Mouse (Mus musculus) MEL (cell line): ENCODE data around the gene Impdh2. TPM values are rescaled to one million over a fixed set of nuclear protein-coding genes. Genes with fewer than 3 reads are reported as not detected.

Source experiments
- DNase-seq: peaks from one replicate; pipeline ENCODE4 v3.0.0; 2011; ENCODE audit warnings: low read depth, low spot score
- H3K27ac ChIP-seq: 2 replicates; pipeline ENCODE4 v1.5.1; 2012; ENCODE audit warnings: low read depth, mild to moderate bottlenecking, control low read depth, low read length, moderate library complexity; ENCODE audit not compliant: control insufficient read depth
- H3K27me3 ChIP-seq, 2 experiments: fragments of 150-350 bp in 1 of 2; sonication (generic) in 1 of 2; 2 replicates each; pipeline ENCODE4 v1.6.1; 2012; ENCODE audit warnings: low read length in 2 of 2, mild to moderate bottlenecking in 2 of 2, improper control_type of control experiment in 1 of 2, moderate library complexity in 1 of 2; ENCODE audit not compliant: insufficient read depth in 2 of 2, control insufficient read depth in 1 of 2
- H3K36me3 ChIP-seq, 2 experiments: 2 replicates each; pipeline ENCODE4 v1.6.1; 2012 to 2014; ENCODE audit warnings: low read length in 2 of 2, improper control_type of control experiment in 1 of 2, inconsistent platforms in 1 of 2, mild to moderate bottlenecking in 1 of 2; ENCODE audit not compliant: insufficient read depth in 2 of 2, control insufficient read depth in 1 of 2
- H3K4me1 ChIP-seq, 2 experiments: fragments of 150-350 bp in 1 of 2; sonication (generic) in 1 of 2; 2 replicates each; pipeline ENCODE4 v1.6.1; 2012; ENCODE audit warnings: low read length in 2 of 2, improper control_type of control experiment in 1 of 2, mild to moderate bottlenecking in 1 of 2; ENCODE audit not compliant: insufficient read depth in 2 of 2, control insufficient read depth in 1 of 2
- H3K4me3 ChIP-seq, 2 experiments: fragments of 150-350 bp in 1 of 2; sonication (generic) in 1 of 2; 2 replicates each; pipeline ENCODE4 v1.5.1; 2012; ENCODE audit warnings: low read depth in 2 of 2, low read length in 2 of 2, mild to moderate bottlenecking in 2 of 2, moderate library complexity in 2 of 2, control low read depth in 1 of 2, improper control_type of control experiment in 1 of 2; ENCODE audit not compliant: control insufficient read depth in 1 of 2, insufficient read depth in 1 of 2
- H3K79me2 ChIP-seq: 2 replicates; pipeline ENCODE4 v1.6.1; 2012; ENCODE audit warnings: mild to moderate bottlenecking, low read length, moderate library complexity; ENCODE audit not compliant: control insufficient read depth, poor library complexity, insufficient read depth
- H3K9ac ChIP-seq: 2 replicates; pipeline ENCODE4 v1.6.1; 2012; ENCODE audit warnings: low read depth, mild to moderate bottlenecking, control low read depth, low read length, moderate library complexity; ENCODE audit not compliant: control insufficient read depth, poor library complexity, severe bottlenecking
- H3K9me3 ChIP-seq: fragments of 150-350 bp; sonication (generic); replicated peaks from 2 replicates; pipeline ENCODE4 v1.6.1; 2012; ENCODE audit warnings: mild to moderate bottlenecking, low read length, improper control_type of control experiment, moderate library complexity; ENCODE audit not compliant: insufficient read depth
- BHLHE40 ChIP-seq: IDR thresholded peaks from 2 replicates; pipeline ENCODE4 v1.6.1; 2012; ENCODE audit warnings: low read depth, mild to moderate bottlenecking, inconsistent platforms, low read length, improper control_type of control experiment, borderline replicate concordance
- CHD2 ChIP-seq: IDR thresholded peaks from 2 replicates; pipeline ENCODE4 v1.6.1; 2011; ENCODE audit warnings: low read length, improper control_type of control experiment
- CTCF ChIP-seq, 3 experiments: IDR thresholded peaks in 2 of 3; conservative IDR thresholded peaks in 1 of 3; 2 replicates each; pipeline ENCODE4 v1.5.1; 2011 to 2012; ENCODE audit warnings: low read length in 3 of 3, low read depth in 2 of 3, mild to moderate bottlenecking in 2 of 3, improper control_type of control experiment in 1 of 3, inconsistent platforms in 1 of 3, mixed read lengths in 1 of 3, moderate library complexity in 1 of 3; ENCODE audit not compliant: control insufficient read depth in 1 of 3, insufficient read depth in 1 of 3, poor library complexity in 1 of 3, severe bottlenecking in 1 of 3
- E2F4 ChIP-seq: IDR thresholded peaks from 2 replicates; pipeline ENCODE4 v1.6.1; 2011; ENCODE audit warnings: low read depth, low read length, improper control_type of control experiment, borderline replicate concordance
- EP300 ChIP-seq, 2 experiments: IDR thresholded peaks; 2 replicates each; pipeline ENCODE4 v1.6.1; 2011; ENCODE audit warnings: improper control_type of control experiment in 2 of 2, low read length in 2 of 2, low read depth in 1 of 2, mild to moderate bottlenecking in 1 of 2
- ETS1 ChIP-seq: IDR thresholded peaks from 2 replicates; pipeline ENCODE4 v1.6.1; 2012; ENCODE audit warnings: low read depth, mild to moderate bottlenecking, inconsistent platforms, low read length, improper control_type of control experiment, moderate library complexity
- GABPA ChIP-seq: IDR thresholded peaks from 2 replicates; pipeline ENCODE4 v1.6.1; 2012; ENCODE audit warnings: low read depth, mild to moderate bottlenecking, inconsistent platforms, low read length, improper control_type of control experiment, moderate library complexity
- GATA1 ChIP-seq: IDR thresholded peaks from 2 replicates; pipeline ENCODE4 v1.6.1; 2011; ENCODE audit warnings: low read depth, low read length, improper control_type of control experiment
- HCFC1 ChIP-seq: IDR thresholded peaks from 2 replicates; pipeline ENCODE4 v1.6.1; 2012; ENCODE audit warnings: low read depth, mild to moderate bottlenecking, inconsistent platforms, low read length, improper control_type of control experiment, moderate library complexity
- JUND ChIP-seq: IDR thresholded peaks from 2 replicates; pipeline ENCODE4 v1.6.1; 2011; ENCODE audit warnings: low read depth, mild to moderate bottlenecking, improper control_type of control experiment, low read length
- KAT2A ChIP-seq: conservative IDR thresholded peaks from 2 replicates; pipeline ENCODE4 v1.6.1; 2012; ENCODE audit warnings: low read depth, low read length, improper control_type of control experiment, inconsistent platforms
- MAFK ChIP-seq: IDR thresholded peaks from 2 replicates; pipeline ENCODE4 v1.6.1; 2011; ENCODE audit warnings: low read depth, mild to moderate bottlenecking, low read length, improper control_type of control experiment, borderline replicate concordance
- MAX ChIP-seq: IDR thresholded peaks from 2 replicates; pipeline ENCODE4 v1.6.1; 2011; ENCODE audit warnings: low read length, improper control_type of control experiment
- MEF2A ChIP-seq: IDR thresholded peaks from 2 replicates; pipeline ENCODE4 v1.6.1; 2014; ENCODE audit warnings: low read depth, mild to moderate bottlenecking, inconsistent platforms, low read length, improper control_type of control experiment; ENCODE audit not compliant: poor library complexity, insufficient replicate concordance, severe bottlenecking; ENCODE audit errors: extremely low read depth
- MXI1 ChIP-seq: IDR thresholded peaks from 2 replicates; pipeline ENCODE4 v1.6.1; 2011; ENCODE audit warnings: mild to moderate bottlenecking, low read depth, low read length, improper control_type of control experiment
- MYC ChIP-seq: IDR thresholded peaks from 2 replicates; pipeline ENCODE4 v1.6.1; 2011; ENCODE audit warnings: low read depth, mild to moderate bottlenecking, low read length, improper control_type of control experiment, moderate library complexity
- NELFE ChIP-seq: IDR thresholded peaks from 2 replicates; pipeline ENCODE4 v1.6.1; 2011; ENCODE audit warnings: low read depth, low read length, improper control_type of control experiment
- NRF1 ChIP-seq: IDR thresholded peaks from 2 replicates; pipeline ENCODE4 v1.6.1; 2014; ENCODE audit warnings: low read depth, mild to moderate bottlenecking, inconsistent platforms, low read length, improper control_type of control experiment, moderate library complexity; ENCODE audit not compliant: poor library complexity, insufficient read depth, severe bottlenecking
- POLR2A ChIP-seq, 2 experiments: IDR thresholded peaks; 2 replicates each; pipeline ENCODE4 v1.6.1; 2011 to 2012; ENCODE audit warnings: low read length in 2 of 2, mild to moderate bottlenecking in 2 of 2, control low read depth in 1 of 2, improper control_type of control experiment in 1 of 2, low read depth in 1 of 2, moderate library complexity in 1 of 2; ENCODE audit not compliant: control insufficient read depth in 1 of 2, insufficient read depth in 1 of 2, poor library complexity in 1 of 2
- POLR2AphosphoS2 ChIP-seq: IDR thresholded peaks from 2 replicates; pipeline ENCODE4 v1.6.1; 2011; ENCODE audit warnings: low read length, improper control_type of control experiment
- RAD21 ChIP-seq: IDR thresholded peaks from 2 replicates; pipeline ENCODE4 v1.6.1; 2011; ENCODE audit warnings: mild to moderate bottlenecking, low read depth, low read length, improper control_type of control experiment
- RCOR1 ChIP-seq: IDR thresholded peaks from 2 replicates; pipeline ENCODE4 v1.6.1; 2012; ENCODE audit warnings: low read depth, mild to moderate bottlenecking, inconsistent platforms, low read length, improper control_type of control experiment
- SIN3A ChIP-seq: IDR thresholded peaks from 2 replicates; pipeline ENCODE4 v1.6.1; 2012; ENCODE audit warnings: low read length, improper control_type of control experiment, inconsistent platforms
- TAL1 ChIP-seq: IDR thresholded peaks from 2 replicates; pipeline ENCODE4 v1.6.1; 2012; ENCODE audit warnings: mild to moderate bottlenecking, inconsistent platforms, low read length, moderate library complexity, mixed read lengths
- TBP ChIP-seq: IDR thresholded peaks from 2 replicates; pipeline ENCODE4 v1.8.0; 2011; ENCODE audit warnings: low read depth, low read length, improper control_type of control experiment
- UBTF ChIP-seq: IDR thresholded peaks from 2 replicates; pipeline ENCODE4 v1.6.1; 2012; ENCODE audit warnings: low read depth, mild to moderate bottlenecking, inconsistent platforms, low read length, improper control_type of control experiment, moderate library complexity, borderline replicate concordance; ENCODE audit not compliant: insufficient read depth
- ZC3H11A ChIP-seq: IDR thresholded peaks from 2 replicates; pipeline ENCODE4 v1.6.1; 2012; ENCODE audit warnings: low read depth, mild to moderate bottlenecking, inconsistent platforms, low read length, improper control_type of control experiment
- ZKSCAN1 ChIP-seq: IDR thresholded peaks from 2 replicates; pipeline ENCODE4 v1.6.1; 2012; ENCODE audit warnings: low read depth, mild to moderate bottlenecking, inconsistent platforms, low read length, improper control_type of control experiment, moderate library complexity
- ZNF384 ChIP-seq: IDR thresholded peaks from 2 replicates; pipeline ENCODE4 v1.6.1; 2012; ENCODE audit warnings: low read depth, mild to moderate bottlenecking, inconsistent platforms, low read length, improper control_type of control experiment
- polyA plus RNA-seq, 2 experiments: library from polyadenylated mRNA; stranded (reverse) in 1 of 2; unstranded in 1 of 2; fragments of >175 nt in 1 of 2; fragments of >200 nt in 1 of 2; gene quantifications; 2 replicates each; pipeline versions ENCODE4 v1.2.1 to v1.2.4; 2012; ENCODE audit warnings: low replicate concordance in 2 of 2, low read depth in 1 of 2; ENCODE audit not compliant: insufficient read length in 2 of 2, insufficient read depth in 1 of 2, missing spikeins in 1 of 2
- total RNA-seq: library from RNA; depleted of rRNA; stranded (reverse); fragments of 300-350 nt; gene quantifications from 2 replicates; pipeline ENCODE4 v1.2.3, GENCODE M21; 2012

Impdh2 gene
- total and polyA plus RNA-seq, 3 experiments: 519 to 550 TPM; not detected in 1

- TF ChIP-seq SIN3A (peak; percentile 95), RAD21 (no peak), RCOR1 (0 out of 2 replicates have a peak, but pooled peaks have one; percentile 16), ZC3H11A (no peak), NELFE (peak; percentile 46), MEF2A (no peak), MAFK (no peak; the same call in 1 of the 2 replicates), ETS1 (peak; percentile 44), GABPA (no peak), CHD2 (no peak), TBP (peak; percentile 70), ZKSCAN1 (no peak), NRF1 (no peak), CTCF (IDR thresholded peaks at IDR 0.05 in 2 of 3, conservative IDR thresholded peaks at IDR 0.05 in 1 of 3; ENCODE audit: control insufficient read depth in 1 of 3, insufficient read depth in 1 of 3, low read depth in 2 of 3, low read length in 3 of 3, poor library complexity in 1 of 3, severe bottlenecking in 1 of 3) (no peak), POLR2AphosphoS2 (no peak), E2F4 (no peak), JUND (no peak), MYC (peak; percentile 83; the same call in 1 of the 2 replicates), HCFC1 (peak; percentile 85)
Observed at GRCm38 (mm10) chr9:108517931-108518332, 42.2 kb upstream of the Impdh2 start (continued).

- peak; percentile 66 for TF ChIP-seq ETS1
- TF ChIP-seq TAL1: no peak
- no peak for TF ChIP-seq UBTF
- TF ChIP-seq MAX: no peak
- TF ChIP-seq POLR2AphosphoS2: no peak
- TF ChIP-seq RCOR1: peak; percentile 84
- peak; percentile 93 for TF ChIP-seq GATA1
- TF ChIP-seq EP300 (IDR thresholded peaks at IDR 0.05; ENCODE audit: low read depth in 1 of 2, low read length in 2 of 2): peak; percentile 59 to 77
- peak; percentile 50; the same call in 1 of the 2 replicates for TF ChIP-seq MXI1
- TF ChIP-seq KAT2A: no peak
- TF ChIP-seq BHLHE40: no peak
- TF ChIP-seq POLR2A (IDR thresholded peaks at IDR 0.05; ENCODE audit: control insufficient read depth in 1 of 2, insufficient read depth in 1 of 2, low read depth in 1 of 2, low read length in 2 of 2, poor library complexity in 1 of 2): no peak
- TF ChIP-seq CHD2: no peak
- TF ChIP-seq NRF1: no peak
- TF ChIP-seq SIN3A: peak; percentile 62
- TF ChIP-seq MYC: no peak
- TF ChIP-seq ZNF384: no peak
- no peak overlapping the region for H3K9ac ChIP-seq
- no peak overlapping the region for H3K4me3 ChIP-seq
- no peaks in the 10 kb centered on the region for H3K27me3 ChIP-seq
- peak overlapping the region; percentile 20 for H3K27ac ChIP-seq
- peaks cover 64% of the 10 kb centered on the region for H3K79me2 ChIP-seq
- peaks cover 6 to 13% of the 10 kb centered on the region in 2 experiments for H3K4me1 ChIP-seq
- peaks cover 27 to 35% of the 10 kb centered on the region in 2 experiments for H3K36me3 ChIP-seq
- DNase-seq: peak; percentile 86
- H3K9me3 ChIP-seq: no peaks in the 10 kb centered on the region
Observed at GRCm38 (mm10) chr9:108521604-108522003, 38.5 kb upstream of the Impdh2 start.
